Mouse (Mus musculus): ENCODE data around the gene Fam187a.

- no peak for TF ChIP-seq CTCF (IDR thresholded peaks at IDR 0.05; ENCODE audit: low read depth)
- TF ChIP-seq EP300 (IDR thresholded peaks at IDR 0.05; ENCODE audit: low read depth): peak; percentile 85
Measured at GRCm38 (mm10) chr11:102895779-102896178, 10.8 kb downstream of the Fam187a start.

Data from liver, postnatal 0 days (tissue).